Mouse (Mus musculus) midbrain, embryonic 16.5 days (tissue): Measurements from ENCODE around the gene Slc10a6. TPM values are rescaled to one million over a fixed set of nuclear protein-coding genes. Genes with fewer than 3 reads are reported as not detected.

Experiments
- ATAC-seq: fragments of 200-750 bp; cut with Nextera tagmentation; 2 replicates; pipeline ENCODE4 v1.8.0; 2017; ENCODE audit warnings: moderate TSS enrichment
- H3K27ac ChIP-seq: fragments of 300-500 bp; sonication (generic); 2 replicates; pipeline ENCODE4 v1.5.1; 2014; ENCODE audit warnings: mild to moderate bottlenecking, low read length, mixed read lengths
- H3K27me3 ChIP-seq: fragments of 300-500 bp; sonication (generic); 2 replicates; pipeline ENCODE4 v1.6.1; 2014; ENCODE audit warnings: low read depth, low read length, mixed read lengths; ENCODE audit not compliant: control insufficient read depth, insufficient read depth
- H3K36me3 ChIP-seq: fragments of 300-500 bp; sonication (generic); 2 replicates; pipeline ENCODE4 v1.6.1; 2014; ENCODE audit warnings: mild to moderate bottlenecking, low read length, moderate library complexity, mixed read lengths; ENCODE audit not compliant: control insufficient read depth, insufficient read depth
- H3K4me1 ChIP-seq: fragments of 300-500 bp; sonication (generic); 2 replicates; pipeline ENCODE4 v1.6.1; 2014; ENCODE audit warnings: mild to moderate bottlenecking, low read length, mixed read lengths; ENCODE audit not compliant: control insufficient read depth, insufficient read depth
- H3K4me2 ChIP-seq: fragments of 300-500 bp; sonication (generic); 2 replicates; pipeline ENCODE4 v1.6.1; 2014; ENCODE audit warnings: mild to moderate bottlenecking, low read length, mixed read lengths
- H3K4me3 ChIP-seq: fragments of 300-500 bp; sonication (generic); 2 replicates; pipeline ENCODE4 v1.5.1; 2014; ENCODE audit warnings: low read depth, mild to moderate bottlenecking, low read length, moderate library complexity, mixed read lengths
- H3K9ac ChIP-seq: fragments of 300-500 bp; sonication (generic); 2 replicates; pipeline ENCODE4 v1.6.1; 2014; ENCODE audit warnings: low read depth, low read length, mixed read lengths
- H3K9me3 ChIP-seq: fragments of 300-500 bp; sonication (generic); replicated peaks from 2 replicates; pipeline ENCODE4 v1.6.1; 2014; ENCODE audit warnings: mild to moderate bottlenecking, low read length, mixed read lengths; ENCODE audit not compliant: control insufficient read depth, poor library complexity, severe bottlenecking
- WGBS: fragments of 180-500 bp; shearing (Covaris S2); extraction: QIAGEN DNeasy Blood & Tissue Kit; methylation state at CpG from one replicate; pipeline ENCODE4 v1.1.7; 2014; 5-methylcytosine and 5-hydroxymethylcytosine counted together
- polyA plus RNA-seq: library from polyadenylated mRNA; unstranded; fragments of >200 nt; fragmentation: Nextera tagmentation; extraction: Ambion mirVana; gene quantifications from 2 replicates; pipeline ENCODE4 v1.2.1, GENCODE M21; 2015

The Slc10a6 gene
- polyA plus RNA-seq, 1 experiment from 2014 or later, result 0.39 TPM

DNA sequence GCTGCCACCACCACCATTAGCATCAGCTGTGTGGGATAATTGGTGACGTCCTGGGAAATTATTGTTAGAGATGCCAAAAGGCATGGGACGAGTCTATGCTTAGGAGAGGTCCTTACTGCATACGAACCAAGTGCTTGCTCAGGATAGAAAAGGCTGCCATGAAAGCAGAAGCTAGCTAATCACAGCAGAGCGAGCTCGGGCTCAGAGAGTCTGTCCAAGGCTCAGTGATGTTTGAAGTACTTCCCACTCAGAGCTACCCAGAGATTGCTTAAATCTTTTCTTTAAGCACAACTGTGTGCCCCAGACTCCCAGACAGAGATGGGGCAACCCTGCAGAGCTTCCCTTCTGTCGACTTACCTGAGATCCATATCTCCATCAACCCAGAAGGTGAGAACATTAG, 704 bp downstream of the Slc10a6 start:
- WGBS, result 82% methylated on average over 6 of the region's 6 CpGs
- H3K27me3 ChIP-seq, result no peaks in the 10 kb centered on the region
- no peaks in the 10 kb centered on the region for H3K9me3 ChIP-seq
- no peak for ATAC-seq
- H3K4me1 ChIP-seq, result peaks cover 3% of the 10 kb centered on the region; the same call in 1 of the 2 replicates
- H3K27ac ChIP-seq, result no peak overlapping the region
- no peak overlapping the region for H3K9ac ChIP-seq
- H3K36me3 ChIP-seq, result no peaks in the 10 kb centered on the region
- H3K4me3 ChIP-seq, result no peak overlapping the region
- H3K4me2 ChIP-seq, result no peak overlapping the region

DNA sequence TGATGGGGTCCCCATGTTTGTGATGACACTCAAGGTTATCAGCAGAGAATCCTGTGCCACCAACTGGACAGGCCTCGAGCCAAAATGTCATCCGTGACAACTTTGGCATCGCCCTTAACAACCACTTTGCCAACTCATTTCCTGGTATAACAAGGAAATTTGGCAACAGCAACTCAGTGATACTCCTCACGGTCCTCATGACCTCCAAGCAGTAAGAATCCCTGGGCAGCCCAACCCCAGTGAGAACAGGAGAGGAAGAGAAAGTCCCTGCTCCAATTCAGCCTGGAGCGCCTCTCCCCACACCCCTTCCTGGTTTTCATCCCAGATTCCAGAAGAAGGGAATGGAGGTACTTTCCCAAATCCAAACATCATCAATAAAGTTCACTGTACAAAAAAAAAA, 4.4 kb downstream of the Slc10a6 start:
- Histone ChIP-seq H3K4me2 (no peak overlapping the region), H3K27ac (no peak overlapping the region), H3K36me3 (no peaks in the 10 kb centered on the region), H3K27me3 (no peaks in the 10 kb centered on the region), H3K4me1 (peaks cover 3% of the 10 kb centered on the region; the same call in 1 of the 2 replicates), H3K9me3 (no peaks in the 10 kb centered on the region), H3K4me3 (no peak overlapping the region), H3K9ac (no peak overlapping the region)
- WGBS, result 91% methylated on average over 5 of the region's 5 CpGs
- ATAC-seq, result no peak

DNA sequence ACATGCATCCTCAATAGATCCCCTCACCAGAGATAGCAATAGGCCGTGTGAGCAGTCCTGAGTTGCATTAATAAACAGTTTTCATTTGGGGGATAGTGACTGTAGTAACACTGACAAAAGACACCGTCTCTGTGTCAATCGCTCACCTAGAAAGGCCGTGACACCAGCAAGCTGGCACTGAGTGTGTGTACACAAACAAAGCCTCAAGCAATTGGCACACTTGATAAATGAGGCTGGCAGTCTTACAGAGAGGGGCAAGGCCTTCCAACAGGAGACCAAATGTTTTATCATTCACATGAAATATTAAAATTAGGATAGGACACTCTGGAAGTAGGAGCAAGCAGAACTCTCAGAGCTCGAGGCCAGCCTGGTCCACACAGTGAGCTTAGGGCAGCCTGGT, 6.9 kb downstream of the Slc10a6 start:
- ATAC-seq, result no peak
- no peak overlapping the region for H3K4me2 ChIP-seq
- WGBS, result 73% methylated on average over 5 of the region's 5 CpGs
- H3K9me3 ChIP-seq, result no peaks in the 10 kb centered on the region
- no peak overlapping the region for H3K9ac ChIP-seq
- H3K4me1 ChIP-seq, result no peaks in the 10 kb centered on the region
- no peaks in the 10 kb centered on the region for H3K27me3 ChIP-seq
- no peak overlapping the region for H3K27ac ChIP-seq
- H3K4me3 ChIP-seq, result no peak overlapping the region
- no peaks in the 10 kb centered on the region for H3K36me3 ChIP-seq

DNA sequence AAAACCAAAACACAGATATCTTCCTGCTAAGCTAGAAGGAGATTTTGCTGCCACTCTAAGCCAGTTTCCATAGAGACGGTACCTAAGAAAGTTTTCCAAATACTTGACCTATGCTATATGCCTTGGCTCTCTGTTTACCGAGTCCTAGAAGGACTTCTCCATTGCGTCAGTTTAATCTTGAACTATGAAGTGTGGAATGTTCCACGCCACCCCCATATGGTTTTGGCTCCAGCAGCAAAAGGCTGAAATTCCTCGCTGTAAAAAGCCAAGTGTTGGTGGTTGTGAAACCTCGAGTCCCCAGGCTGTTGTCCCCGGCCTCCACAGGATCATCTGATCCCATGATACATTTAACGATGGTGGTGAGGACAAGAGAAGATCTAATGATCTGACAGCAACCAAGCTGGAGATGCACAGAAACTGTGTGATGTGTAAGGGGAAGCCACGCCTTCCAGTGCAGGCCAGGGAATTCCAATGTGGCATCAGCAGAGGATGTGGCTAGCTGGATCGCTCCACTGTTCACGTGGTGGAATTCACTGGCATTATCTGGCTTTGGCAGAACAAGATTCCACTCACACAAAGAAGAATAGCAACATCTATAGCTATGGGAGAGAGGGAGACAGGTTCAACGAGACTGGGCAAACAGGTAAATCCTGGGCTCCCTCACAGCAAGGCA, 8.8 kb downstream of the Slc10a6 start:
- Histone ChIP-seq H3K27me3 (no peaks in the 10 kb centered on the region), H3K9ac (no peak overlapping the region), H3K4me1 (no peaks in the 10 kb centered on the region), H3K9me3 (no peaks in the 10 kb centered on the region), H3K27ac (no peak overlapping the region), H3K36me3 (no peaks in the 10 kb centered on the region), H3K4me3 (no peak overlapping the region), H3K4me2 (no peak overlapping the region)
- no peak for ATAC-seq
- 82% methylated on average over 12 of the region's 12 CpGs for WGBS

DNA sequence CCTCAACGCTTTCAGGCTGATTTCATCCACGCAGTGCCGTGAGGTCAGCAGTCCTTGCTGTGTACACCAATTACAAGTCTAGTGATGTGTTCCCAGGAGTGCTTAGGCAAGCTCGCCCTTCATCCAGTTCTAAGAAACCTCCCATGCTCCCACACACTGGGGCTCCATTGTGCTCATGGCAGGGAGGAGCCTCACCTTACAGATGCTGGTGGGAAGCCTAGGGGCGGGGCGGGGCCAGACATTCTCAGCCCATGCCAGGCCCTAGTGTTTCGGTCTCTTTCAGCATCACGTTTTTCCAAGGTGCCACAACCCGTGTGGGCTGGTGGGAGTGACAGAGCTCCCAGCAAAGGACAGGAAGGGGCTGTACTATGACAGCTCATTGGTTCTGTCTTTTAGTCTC, 12.0 kb downstream of the Slc10a6 start:
- 65% methylated on average over 9 of the region's 9 CpGs for WGBS
- no peak for ATAC-seq

DNA sequence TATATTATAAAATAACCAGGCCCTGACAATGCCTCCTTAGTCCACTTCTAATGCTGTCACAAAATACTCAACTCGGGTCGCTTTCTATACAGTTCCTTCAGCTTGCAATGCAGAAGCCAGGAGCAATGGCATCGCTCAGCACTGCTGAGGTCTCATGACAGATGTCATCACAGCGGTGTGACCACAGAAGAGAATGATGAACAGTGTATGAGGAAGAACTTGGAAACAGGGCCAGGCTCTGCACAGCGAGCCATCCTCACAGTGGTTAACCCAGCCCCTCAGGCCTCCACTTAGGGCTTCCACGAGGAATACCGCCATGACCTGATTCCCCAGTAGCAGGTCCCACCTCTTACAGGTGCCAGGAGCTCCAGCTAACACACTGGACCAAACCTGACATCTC, 14.8 kb downstream of the Slc10a6 start:
- Histone ChIP-seq H3K36me3 (no peaks in the 10 kb centered on the region), H3K27me3 (no peaks in the 10 kb centered on the region), H3K27ac (no peak overlapping the region), H3K4me3 (no peak overlapping the region), H3K9ac (no peak overlapping the region), H3K4me1 (no peaks in the 10 kb centered on the region), H3K4me2 (no peak overlapping the region), H3K9me3 (no peaks in the 10 kb centered on the region)
- no peak for ATAC-seq
- WGBS, result 90% methylated on average over 7 of the region's 7 CpGs

More for the DNA sequence above, 12.0 kb downstream of the Slc10a6 start:
- Histone ChIP-seq H3K4me3 (no peak overlapping the region), H3K27me3 (no peaks in the 10 kb centered on the region), H3K9me3 (no peaks in the 10 kb centered on the region), H3K27ac (no peak overlapping the region), H3K36me3 (no peaks in the 10 kb centered on the region), H3K4me2 (no peak overlapping the region), H3K4me1 (no peaks in the 10 kb centered on the region), H3K9ac (no peak overlapping the region)

DNA sequence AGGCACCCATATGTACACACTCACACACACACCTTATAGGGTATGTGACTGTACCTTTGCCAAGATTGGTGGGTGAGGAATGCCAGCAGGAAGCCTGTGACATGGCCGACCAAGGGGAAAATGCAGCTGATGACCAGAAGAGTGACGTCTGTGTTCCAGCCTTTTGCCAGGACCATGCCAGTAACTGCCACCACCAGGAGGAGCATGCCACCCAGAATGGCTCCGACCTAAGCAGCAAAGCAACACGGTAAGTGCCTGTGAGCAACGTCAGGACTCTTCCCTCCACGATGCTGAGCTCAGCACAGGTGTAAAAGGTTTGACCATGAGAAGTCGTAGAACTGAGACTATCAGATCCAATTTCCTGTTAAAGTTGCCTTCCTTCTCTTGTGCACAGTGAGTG, 16.9 kb downstream of the Slc10a6 start:
- Histone ChIP-seq H3K27me3 (no peaks in the 10 kb centered on the region), H3K4me2 (no peak overlapping the region), H3K9ac (no peak overlapping the region), H3K36me3 (no peaks in the 10 kb centered on the region), H3K4me1 (no peaks in the 10 kb centered on the region), H3K9me3 (no peaks in the 10 kb centered on the region), H3K4me3 (no peak overlapping the region), H3K27ac (no peak overlapping the region)
- WGBS, result 87% methylated on average over 7 of the region's 7 CpGs
- no peak for ATAC-seq

DNA sequence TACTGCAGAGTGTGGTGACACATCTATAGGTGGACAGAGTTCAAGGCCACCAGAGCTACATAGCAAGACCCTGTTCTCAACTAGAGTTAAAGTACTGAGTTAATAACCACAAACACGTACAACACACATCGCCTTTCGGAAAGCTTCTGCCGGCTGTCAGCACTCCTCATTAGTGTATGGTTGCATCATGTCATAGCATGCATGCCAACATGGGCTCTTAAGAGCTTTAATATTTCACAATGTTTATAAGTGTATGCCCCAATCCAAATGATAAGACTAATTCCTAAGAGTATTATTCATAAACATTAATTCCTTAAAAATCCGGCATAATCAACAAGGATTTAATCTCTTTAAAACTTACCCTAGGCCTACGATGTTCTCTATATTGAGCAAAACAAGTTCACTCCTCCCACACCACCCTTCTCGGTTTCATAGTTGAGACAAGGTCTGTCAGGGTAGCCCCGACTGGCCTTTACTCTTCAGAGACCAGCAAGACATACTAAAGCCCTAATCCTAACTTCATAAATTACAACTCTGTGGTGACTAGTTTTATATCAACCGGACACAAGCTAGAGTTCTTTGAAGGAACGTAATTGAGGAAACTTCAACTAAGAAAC, 18.2 kb downstream of the Slc10a6 start:
- H3K36me3 ChIP-seq, result no peaks in the 10 kb centered on the region
- WGBS, result 92% methylated on average over 10 of the region's 10 CpGs
- ATAC-seq, result no peak

DNA sequence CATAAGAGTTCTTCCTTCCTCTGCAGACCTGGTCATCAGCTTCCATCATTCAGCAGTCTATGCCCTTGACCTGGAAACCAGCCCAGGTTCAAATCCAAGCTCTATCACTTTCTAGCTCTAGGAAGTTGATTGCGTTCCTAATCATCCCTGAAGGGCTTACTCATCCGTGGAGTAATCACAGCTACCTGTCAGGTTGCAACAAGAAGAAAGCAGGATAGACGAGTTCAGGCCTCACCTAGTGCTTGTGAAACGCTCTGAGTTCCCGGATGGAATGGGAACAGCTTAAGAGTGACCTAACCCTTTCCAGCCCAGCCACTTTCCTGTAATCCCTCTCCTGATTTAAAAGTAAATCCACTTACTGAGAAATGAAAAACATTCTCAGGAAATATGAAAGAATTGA, 19.1 kb downstream of the Slc10a6 start:
- H3K4me3 ChIP-seq, result no peak overlapping the region
- H3K9me3 ChIP-seq, result no peaks in the 10 kb centered on the region
- H3K27ac ChIP-seq, result no peak overlapping the region
- WGBS, result 68% methylated on average over 5 of the region's 5 CpGs
- no peaks in the 10 kb centered on the region for H3K4me1 ChIP-seq
- H3K9ac ChIP-seq, result no peak overlapping the region
- no peaks in the 10 kb centered on the region for H3K36me3 ChIP-seq
- no peaks in the 10 kb centered on the region for H3K27me3 ChIP-seq
- no peak overlapping the region for H3K4me2 ChIP-seq
- no peak for ATAC-seq

More for the DNA sequence above, 18.2 kb downstream of the Slc10a6 start:
- Histone ChIP-seq H3K4me1 (no peaks in the 10 kb centered on the region), H3K27me3 (no peaks in the 10 kb centered on the region), H3K4me3 (no peak overlapping the region), H3K9ac (no peak overlapping the region), H3K9me3 (no peaks in the 10 kb centered on the region), H3K27ac (no peak overlapping the region), H3K4me2 (no peak overlapping the region)
